13 mouse cellular contexts compared by ENCODE assay signal in genomic region chr6:48739780-48740055, GRCm38 (mm10). TPM values are rescaled to one million over a fixed set of nuclear protein-coding genes. Genes with fewer than 3 reads are reported as not detected.
DNase-seq lines count a peak whose midpoint lies in the region; ATAC-seq lines count a peak whose summit lies in the region.
"Had no signal": no experiment of that assay in that cellular context is flagged by ENCODE, and none has a peak within 500 bp of the region (broad histone marks: within the 10 kb centered on the region; RNA-seq: fewer than 3 reads in every experiment).

No protein-coding gene starts in this region.

- DNase-seq in heart, postnatal 25 days (ENCODE audit: low spot score) = no peak
- no peak for DNase-seq in lung, adult 18-20 months
- DNase-seq in intestine, embryonic 14.5 days (ENCODE audit: low spot score) = no peak
- no peak for DNase-seq in left cerebral cortex, postnatal 36 days (ENCODE audit: low spot score in 2 of 2)
- DNase-seq: kidney, postnatal 10 days; layer of hippocampus, postnatal 36 days; retina, postnatal 1 day had no signal

- H3K27me3 ChIP-seq in heart, embryonic 14.5 days (ENCODE audit: control insufficient read depth, insufficient read depth, low read length) = peaks cover 29% of the 10 kb centered on the region
- H3K27me3 ChIP-seq in lung, embryonic 16.5 days (ENCODE audit: control insufficient read depth, insufficient read depth, low read depth, low read length) = peaks cover 18% of the 10 kb centered on the region
- peaks cover 16% of the 10 kb centered on the region for H3K27me3 ChIP-seq in intestine, embryonic 14.5 days (replicated peaks; ENCODE audit: control insufficient read depth, insufficient read depth, low read length)
- H3K27me3 ChIP-seq in stomach, embryonic 16.5 days (ENCODE audit: control insufficient read depth, insufficient read depth, low read length) = peaks cover 15% of the 10 kb centered on the region

- H3K27ac ChIP-seq in heart, embryonic 14.5 days (replicated peaks in 1 of 2; ENCODE audit: control insufficient read depth in 1 of 2, insufficient read depth in 1 of 2, low read depth in 2 of 2, low read length in 2 of 2) = peak overlapping the region in 1 of 2 experiments; percentile 68; a peak in 2 of 4 replicates
- H3K27ac ChIP-seq in lung, embryonic 16.5 days (ENCODE audit: low read length) = peak overlapping the region; percentile 44; the same call in 1 of the 2 replicates
- peak overlapping the region; percentile 12; the same call in 1 of the 2 replicates for H3K27ac ChIP-seq in intestine, embryonic 14.5 days (ENCODE audit: low read depth)
- no peak overlapping the region for H3K27ac ChIP-seq in stomach, embryonic 16.5 days (ENCODE audit: low read length)
- H3K27ac ChIP-seq: midbrain, embryonic 12.5 days; neural tube, embryonic 12.5 days had no signal

- no peak for ATAC-seq in heart, embryonic 14.5 days (ENCODE audit: insufficient number of reproducible peaks, insufficient read depth, low FRiP score, low read depth)
- no peak for ATAC-seq in lung, embryonic 16.5 days (ENCODE audit: low read depth)
- ATAC-seq in intestine, embryonic 14.5 days (replicated peaks; ENCODE audit: low FRiP score, low TSS enrichment, low read depth) = no peak
- ATAC-seq in stomach, embryonic 16.5 days (ENCODE audit: insufficient read depth, low FRiP score) = no peak

- 76% methylated on average over 3 of the region's 3 CpGs for WGBS in heart, embryonic 14.5 days
- WGBS in lung, embryonic 16.5 days = 71% methylated on average over 3 of the region's 3 CpGs
- 84% methylated on average over 3 of the region's 3 CpGs for WGBS in intestine, embryonic 14.5 days
- 75% methylated on average over 3 of the region's 3 CpGs for WGBS in stomach, embryonic 16.5 days

- H3K9me3 ChIP-seq in heart, embryonic 14.5 days (ENCODE audit: control insufficient read depth, low read length) = no peaks in the 10 kb centered on the region
- no peaks in the 10 kb centered on the region for H3K9me3 ChIP-seq in lung, embryonic 16.5 days (ENCODE audit: control insufficient read depth, low read length)
- H3K9me3 ChIP-seq in intestine, embryonic 14.5 days (ENCODE audit: control insufficient read depth, low read length) = no peaks in the 10 kb centered on the region
- H3K9me3 ChIP-seq in stomach, embryonic 16.5 days (replicated peaks; ENCODE audit: control insufficient read depth, low read length) = no peaks in the 10 kb centered on the region
- H3K9me3 ChIP-seq: midbrain, embryonic 12.5 days; neural tube, embryonic 12.5 days had no signal

- peak overlapping the region; percentile 29 to 39; a peak in 3 of 4 replicates for H3K4me3 ChIP-seq in heart, embryonic 14.5 days (ENCODE audit: control insufficient read depth in 1 of 2, insufficient read depth in 1 of 2, low read depth in 1 of 2, low read length in 2 of 2)
- H3K4me3 ChIP-seq in lung, embryonic 16.5 days (ENCODE audit: low read length) = peak overlapping the region; percentile 38
- H3K4me3 ChIP-seq in intestine, embryonic 14.5 days (ENCODE audit: low read depth, low read length) = peak overlapping the region; percentile 20; the same call in 1 of the 2 replicates
- H3K4me3 ChIP-seq in stomach, embryonic 16.5 days (replicated peaks; ENCODE audit: low read length) = peak overlapping the region; percentile 7; the same call in 1 of the 2 replicates
- H3K4me3 ChIP-seq: midbrain, embryonic 12.5 days; neural tube, embryonic 12.5 days had no signal

- peak overlapping the region; percentile 16; the same call in 1 of the 2 replicates for H3K9ac ChIP-seq in heart, embryonic 14.5 days (ENCODE audit: low read length)
- H3K9ac ChIP-seq in lung, embryonic 16.5 days (ENCODE audit: low read length) = peak overlapping the region; percentile 52
- no peak overlapping the region for H3K9ac ChIP-seq in intestine, embryonic 14.5 days (ENCODE audit: low read length)
- no peak overlapping the region for H3K9ac ChIP-seq in stomach, embryonic 16.5 days (ENCODE audit: low read length)
- H3K9ac ChIP-seq: midbrain, embryonic 12.5 days; neural tube, embryonic 12.5 days had no signal

- no peaks in the 10 kb centered on the region for H3K36me3 ChIP-seq in heart, embryonic 14.5 days (ENCODE audit: control insufficient read depth, insufficient read depth, low read length)
- no peaks in the 10 kb centered on the region for H3K36me3 ChIP-seq in lung, embryonic 16.5 days (ENCODE audit: control insufficient read depth, insufficient read depth, low read length)
- H3K36me3 ChIP-seq in intestine, embryonic 14.5 days (ENCODE audit: control insufficient read depth, insufficient read depth, low read length) = no peaks in the 10 kb centered on the region
- no peaks in the 10 kb centered on the region for H3K36me3 ChIP-seq in stomach, embryonic 16.5 days (ENCODE audit: control insufficient read depth, insufficient read depth, low read length)
- H3K36me3 ChIP-seq: midbrain, embryonic 12.5 days; neural tube, embryonic 12.5 days had no signal

- intact Hi-C loops in heart, postnatal 25 days (cut with DNase I) = loop anchor here (5.0 kb wide), 1 partner anchor 37 kb away; no protein-coding TSS in a partner anchor
- intact Hi-C loops in left cerebral cortex, postnatal 36 days (cut with DNase I) = no loop called here

- H3K4me1 ChIP-seq in heart, embryonic 14.5 days (ENCODE audit: control insufficient read depth in 2 of 2, insufficient read depth in 2 of 2, low read length in 2 of 2) = peaks cover 0 to 4% of the 10 kb centered on the region in 2 experiments; a peak in 2 of 4 replicates
- H3K4me1 ChIP-seq in lung, embryonic 16.5 days (replicated peaks; ENCODE audit: control insufficient read depth, insufficient read depth, low read length) = peaks cover 18% of the 10 kb centered on the region
- H3K4me1 ChIP-seq in intestine, embryonic 14.5 days (replicated peaks; ENCODE audit: control insufficient read depth, insufficient read depth, low read length) = peaks cover 8% of the 10 kb centered on the region; the same call in 1 of the 2 replicates
- peaks cover 14% of the 10 kb centered on the region for H3K4me1 ChIP-seq in stomach, embryonic 16.5 days (ENCODE audit: control insufficient read depth, insufficient read depth, low read length)

- H3K4me2 ChIP-seq in heart, embryonic 14.5 days (ENCODE audit: low read length) = peak overlapping the region; percentile 55
- peak overlapping the region; percentile 76 for H3K4me2 ChIP-seq in lung, embryonic 16.5 days (ENCODE audit: low read depth, low read length)
- peak overlapping the region; percentile 77 for H3K4me2 ChIP-seq in intestine, embryonic 14.5 days (ENCODE audit: low read length)
- peak overlapping the region; percentile 41; the same call in 1 of the 2 replicates for H3K4me2 ChIP-seq in stomach, embryonic 16.5 days (ENCODE audit: low read depth, low read length)
- H3K4me2 ChIP-seq: midbrain, embryonic 12.5 days; neural tube, embryonic 12.5 days had no signal

RNA-seq across cellular contexts. Expression of gene Gimap1, which starts 0.9 kb away (rescaled TPM):
- polyA plus RNA-seq in heart, embryonic 14.5 days (2014; fragmentation: Nextera tagmentation; extraction: Ambion mirVana) = 26.1 and 27.5 TPM in 2 replicates
- total RNA-seq in heart, postnatal 25 days (2021) = 1 to 10 TPM; 8.5 to 9.8 TPM
- 46.7 and 51.1 TPM in 2 replicates for polyA plus RNA-seq in lung, embryonic 16.5 days (2015; fragmentation: Nextera tagmentation; extraction: Ambion mirVana)
- 21.0 and 23.8 TPM in 2 replicates for polyA plus RNA-seq in intestine, embryonic 14.5 days (2014; fragmentation: Nextera tagmentation; extraction: Ambion mirVana)
- polyA plus RNA-seq in stomach, embryonic 16.5 days (2015; fragmentation: Nextera tagmentation; extraction: Ambion mirVana) = 15.7 and 19.7 TPM in 2 replicates
- total RNA-seq in left cerebral cortex, postnatal 36 days (2021) = 1 to 10 TPM; 1.9 to 3.1 TPM

RNA-seq across cellular contexts. Expression of gene Gimap5, which starts 6.3 kb away (rescaled TPM):
- polyA plus RNA-seq in heart, embryonic 14.5 days (2014; fragmentation: Nextera tagmentation; extraction: Ambion mirVana) = 6.8 and 8.7 TPM in 2 replicates
- 1 to 10 TPM; 6.1 to 6.8 TPM for total RNA-seq in heart, postnatal 25 days (2021)
- polyA plus RNA-seq in lung, embryonic 16.5 days (2015; fragmentation: Nextera tagmentation; extraction: Ambion mirVana) = 22.3 and 22.4 TPM in 2 replicates
- 9.0 and 10.7 TPM in 2 replicates for polyA plus RNA-seq in intestine, embryonic 14.5 days (2014; fragmentation: Nextera tagmentation; extraction: Ambion mirVana)
- 6.9 and 8.1 TPM in 2 replicates for polyA plus RNA-seq in stomach, embryonic 16.5 days (2015; fragmentation: Nextera tagmentation; extraction: Ambion mirVana)
- total RNA-seq in left cerebral cortex, postnatal 36 days (2021) = 1 to 10 TPM in 1 of 2 experiments, under 1 TPM in 1; 0.96 to 1.1 TPM

RNA-seq across cellular contexts. Expression of gene Gimap7, which starts 21.3 kb away (rescaled TPM):
- not detected in 2 replicates for polyA plus RNA-seq in heart, embryonic 14.5 days (2014; fragmentation: Nextera tagmentation; extraction: Ambion mirVana)
- under 1 TPM in 1 of 2 experiments, not detected in 1; 0.39 TPM for total RNA-seq in heart, postnatal 25 days (2021)
- not detected in 2 replicates for polyA plus RNA-seq in lung, embryonic 16.5 days (2015; fragmentation: Nextera tagmentation; extraction: Ambion mirVana)
- 0.14 and 0.16 TPM in 2 replicates for polyA plus RNA-seq in intestine, embryonic 14.5 days (2014; fragmentation: Nextera tagmentation; extraction: Ambion mirVana)
- polyA plus RNA-seq in stomach, embryonic 16.5 days (2015; fragmentation: Nextera tagmentation; extraction: Ambion mirVana) = 0.14 TPM in 1 of 2 replicates, not detected in the other
- total RNA-seq in left cerebral cortex, postnatal 36 days (2021) = not detected
- total RNA-seq: layer of hippocampus, postnatal 36 days had no signal
- polyA plus RNA-seq: limb, embryonic 14.5 days; midbrain, embryonic 12.5 days; neural tube, embryonic 12.5 days had no signal

RNA-seq across cellular contexts. Expression of gene Gm28053, which starts 21.3 kb away (rescaled TPM):
- 3.3 and 5.1 TPM in 2 replicates for polyA plus RNA-seq in heart, embryonic 14.5 days (2014; fragmentation: Nextera tagmentation; extraction: Ambion mirVana)
- total RNA-seq in heart, postnatal 25 days (2021) = 1 to 10 TPM; 1.8 to 5.3 TPM
- 3.6 and 4.6 TPM in 2 replicates for polyA plus RNA-seq in lung, embryonic 16.5 days (2015; fragmentation: Nextera tagmentation; extraction: Ambion mirVana)
- polyA plus RNA-seq in intestine, embryonic 14.5 days (2014; fragmentation: Nextera tagmentation; extraction: Ambion mirVana) = 1.4 and 4.9 TPM in 2 replicates
- 2.5 and 3.2 TPM in 2 replicates for polyA plus RNA-seq in stomach, embryonic 16.5 days (2015; fragmentation: Nextera tagmentation; extraction: Ambion mirVana)
- not detected for total RNA-seq in left cerebral cortex, postnatal 36 days (2021)
- total RNA-seq: layer of hippocampus, postnatal 36 days had no signal
- polyA plus RNA-seq: midbrain, embryonic 12.5 days had no signal

RNA-seq across cellular contexts. Expression of gene Gimap3, which starts 30.9 kb away (rescaled TPM):
- not detected in 2 replicates for polyA plus RNA-seq in heart, embryonic 14.5 days (2014; fragmentation: Nextera tagmentation; extraction: Ambion mirVana)
- total RNA-seq in heart, postnatal 25 days (2021) = under 1 TPM; 0.50 to 0.88 TPM
- 0.08 and 0.10 TPM in 2 replicates for polyA plus RNA-seq in lung, embryonic 16.5 days (2015; fragmentation: Nextera tagmentation; extraction: Ambion mirVana)
- polyA plus RNA-seq in intestine, embryonic 14.5 days (2014; fragmentation: Nextera tagmentation; extraction: Ambion mirVana) = 0.19 TPM in 1 of 2 replicates, not detected in the other
- 0.14 and 0.17 TPM in 2 replicates for polyA plus RNA-seq in stomach, embryonic 16.5 days (2015; fragmentation: Nextera tagmentation; extraction: Ambion mirVana)
- total RNA-seq in left cerebral cortex, postnatal 36 days (2021) = not detected
- total RNA-seq: layer of hippocampus, postnatal 36 days had no signal
- polyA plus RNA-seq: limb, embryonic 14.5 days; midbrain, embryonic 12.5 days; neural tube, embryonic 12.5 days had no signal

Comparison
In these comparisons a context has a peak if more than half of its experiments do, and no peak if none do; other contexts are left out.
1. H3K9ac ChIP-seq: peak in heart, embryonic 14.5 days (single experiment) and lung, embryonic 16.5 days (single experiment); none in intestine, embryonic 14.5 days (single experiment) and stomach, embryonic 16.5 days (single experiment).
2. Peak in every context shown above with its lines, with median percentiles within 50 percentile points of each other: H3K4me2 ChIP-seq and H3K4me3 ChIP-seq.